Mouse (Mus musculus): ENCODE measurements around the gene Mrpl35.

DNA sequence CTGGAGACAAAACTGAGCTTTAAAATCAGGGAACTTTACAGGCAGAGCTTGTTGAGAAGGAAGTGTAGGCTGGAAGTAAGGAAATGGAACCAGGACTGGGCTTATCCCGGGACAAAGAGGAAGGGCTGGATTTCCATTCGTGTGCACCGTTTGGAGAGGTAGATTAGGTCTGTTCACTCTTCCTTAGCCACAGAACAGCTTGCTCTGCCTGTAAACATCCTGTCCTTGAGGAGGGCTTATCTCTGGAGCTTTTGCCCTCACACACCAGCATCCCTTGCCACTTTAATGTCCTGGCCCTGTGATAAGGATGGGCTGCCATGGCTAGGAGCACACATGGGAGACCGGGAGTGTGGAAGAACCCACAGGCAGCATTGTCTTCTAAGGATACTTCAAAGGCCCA lies 59.0 kb downstream of the Mrpl35 start:
- TF ChIP-seq POLR2A (IDR thresholded peaks at IDR 0.05; ENCODE audit: control insufficient read depth, extremely low read depth, insufficient read depth, low read length, poor library complexity) (no peak), CTCF (IDR thresholded peaks at IDR 0.05; ENCODE audit: borderline replicate concordance, control insufficient read depth, extremely low read depth, insufficient read depth, low read length, poor library complexity) (no peak)
